Mouse (Mus musculus) liver, postnatal 0 days (tissue): ENCODE measurements at regions not wholly inside any gene's neighbourhood (a gene's known extent, or its start where the extent isn't known, plus 50 kb on each side); places are given as distances from the start of the nearest gene placed in this dataset.

ENCODE experiments used
- CTCF ChIP-seq: sonication (generic); IDR thresholded peaks from 2 replicates; pipeline ENCODE4 v1.5.1; 2016; ENCODE audit warnings: antibody characterized with exemption, low read depth
- EP300 ChIP-seq: IDR thresholded peaks from 2 replicates; pipeline ENCODE4 v1.6.1; 2016; ENCODE audit warnings: antibody characterized with exemption, low read depth, mild to moderate bottlenecking

DNA sequence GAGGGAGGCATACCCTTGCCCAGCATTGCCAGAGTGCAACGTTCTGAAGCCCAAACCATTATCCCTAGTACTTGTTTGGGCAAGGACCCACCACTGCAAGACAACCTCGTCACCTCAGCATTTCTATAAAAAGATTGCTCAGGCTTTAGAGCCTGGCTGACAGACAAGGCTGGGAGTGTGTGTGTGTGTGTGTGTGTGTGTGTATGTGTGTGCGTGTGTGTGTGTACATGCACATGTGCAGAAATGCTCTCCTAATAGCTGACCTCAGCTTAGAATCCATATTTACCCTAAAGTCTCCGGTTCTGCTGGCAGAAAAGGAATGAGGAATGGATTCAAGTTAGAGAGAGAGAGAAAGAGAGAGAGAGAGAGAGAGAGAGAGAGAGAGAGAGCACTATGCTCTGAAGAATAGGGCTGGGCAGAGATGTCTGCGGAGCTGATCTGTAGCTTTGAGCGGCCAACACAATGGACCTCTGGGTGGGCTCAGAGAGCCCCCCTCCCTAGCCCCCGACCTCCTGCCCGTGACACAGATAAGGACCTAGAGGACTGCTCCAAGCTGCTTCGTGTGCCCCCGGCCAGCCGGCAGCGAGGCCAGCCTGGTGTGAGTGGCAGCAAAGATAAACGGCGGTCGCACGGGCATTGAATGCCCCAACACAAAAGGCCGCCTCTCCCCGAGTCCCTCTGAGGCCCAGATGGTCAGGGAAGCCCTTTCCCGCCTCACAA is 166.1 kb downstream of the H2al1j start:
- no peak for TF ChIP-seq EP300
- no peak for TF ChIP-seq CTCF
